Mouse (Mus musculus) heart, embryonic 14.5 days (tissue): ENCODE measurements at regions not wholly inside any gene's neighbourhood (a gene's known extent, or its start where the extent isn't known, plus 50 kb on each side); places are given as distances from the start of the nearest gene placed in this dataset.

Source experiments
- ATAC-seq: fragments of 200-750 bp; cut with Nextera tagmentation; 2 replicates; pipeline ENCODE4 v1.8.0; 2017; ENCODE audit warnings: low read depth, moderate TSS enrichment; ENCODE audit not compliant: insufficient number of reproducible peaks, insufficient read depth, low FRiP score
- H3K27ac ChIP-seq, 2 experiments: fragments of 200-500 bp in 1 of 2; fragments of 300-500 bp in 1 of 2; sonication (generic) in 1 of 2; replicated peaks in 1 of 2; 2 replicates each; pipeline ENCODE4 v1.5.1; 2012 to 2014; ENCODE audit warnings: low read depth in 2 of 2, low read length in 2 of 2, control low read depth in 1 of 2, mild to moderate bottlenecking in 1 of 2, mixed read lengths in 1 of 2; ENCODE audit not compliant: control insufficient read depth in 1 of 2, insufficient read depth in 1 of 2
- H3K27me3 ChIP-seq: fragments of 300-500 bp; sonication (generic); 2 replicates; pipeline ENCODE4 v1.6.1; 2014; ENCODE audit warnings: mild to moderate bottlenecking, low read length, control low read depth; ENCODE audit not compliant: control insufficient read depth, insufficient read depth
- H3K36me3 ChIP-seq: fragments of 300-500 bp; sonication (generic); 2 replicates; pipeline ENCODE4 v1.6.1; 2014; ENCODE audit warnings: mild to moderate bottlenecking, control low read depth, low read length, mixed read lengths; ENCODE audit not compliant: control insufficient read depth, insufficient read depth
- H3K4me1 ChIP-seq, 2 experiments: fragments of 200-500 bp in 1 of 2; fragments of 300-500 bp in 1 of 2; sonication (generic) in 1 of 2; 2 replicates each; pipeline ENCODE4 v1.6.1; 2012 to 2014; ENCODE audit warnings: low read length in 2 of 2, control low read depth in 1 of 2, mixed read lengths in 1 of 2; ENCODE audit not compliant: control insufficient read depth in 2 of 2, insufficient read depth in 2 of 2
- H3K4me2 ChIP-seq: fragments of 300-500 bp; sonication (generic); 2 replicates; pipeline ENCODE4 v1.6.1; 2014; ENCODE audit warnings: mild to moderate bottlenecking, low read length
- H3K4me3 ChIP-seq, 2 experiments: fragments of 200-500 bp in 1 of 2; fragments of 300-500 bp in 1 of 2; sonication (generic) in 1 of 2; 2 replicates each; pipeline ENCODE4 v1.5.1; 2012 to 2014; ENCODE audit warnings: low read length in 2 of 2, mild to moderate bottlenecking in 2 of 2, control low read depth in 1 of 2, low read depth in 1 of 2, moderate library complexity in 1 of 2; ENCODE audit not compliant: control insufficient read depth in 1 of 2, insufficient read depth in 1 of 2
- H3K9ac ChIP-seq: fragments of 300-500 bp; sonication (generic); 2 replicates; pipeline ENCODE4 v1.6.1; 2014; ENCODE audit warnings: mild to moderate bottlenecking, low read length
- H3K9me3 ChIP-seq: fragments of 300-500 bp; sonication (generic); 2 replicates; pipeline ENCODE4 v1.6.1; 2016; ENCODE audit warnings: low read length, control low read depth; ENCODE audit not compliant: control insufficient read depth
- WGBS: fragments of 180-500 bp; shearing (Covaris S2); extraction: QIAGEN DNeasy Blood & Tissue Kit; methylation state at CpG from one replicate; pipeline ENCODE4 v1.1.7; 2014; 5-methylcytosine and 5-hydroxymethylcytosine counted together

DNA sequence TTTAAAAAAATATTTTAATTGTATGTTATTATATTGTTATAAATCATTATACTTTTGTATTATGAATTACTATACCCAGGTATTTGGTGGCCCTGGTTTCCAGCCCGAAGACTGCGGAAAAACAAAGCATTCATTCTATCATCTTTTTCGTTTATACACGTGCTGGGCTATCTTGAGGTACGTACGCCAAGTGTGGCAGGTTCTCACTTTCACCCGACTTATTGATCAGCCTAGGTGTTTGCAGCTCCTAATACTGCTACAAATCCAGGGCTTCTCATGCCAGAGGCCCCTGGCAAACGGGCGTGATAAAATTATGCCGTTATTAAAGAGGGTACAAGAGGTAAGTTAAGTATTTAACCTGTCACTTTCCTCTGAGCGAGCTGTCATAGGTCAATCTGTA lies 145.5 kb downstream of the Tbc1d30 start:
- H3K4me1 ChIP-seq, result peaks cover 8 to 12% of the 10 kb centered on the region in 2 experiments
- H3K36me3 ChIP-seq, result no peaks in the 10 kb centered on the region
- no peaks in the 10 kb centered on the region for H3K27me3 ChIP-seq
- WGBS, result 81% methylated on average over 11 of the region's 11 CpGs
- H3K4me2 ChIP-seq, result no peak overlapping the region
- no peaks in the 10 kb centered on the region for H3K9me3 ChIP-seq
- no peak for ATAC-seq
- H3K27ac ChIP-seq, result peak overlapping the region; percentile 45 to 59
- H3K4me3 ChIP-seq, result no peak overlapping the region
- no peak overlapping the region; the same call in 1 of the 2 replicates for H3K9ac ChIP-seq

DNA sequence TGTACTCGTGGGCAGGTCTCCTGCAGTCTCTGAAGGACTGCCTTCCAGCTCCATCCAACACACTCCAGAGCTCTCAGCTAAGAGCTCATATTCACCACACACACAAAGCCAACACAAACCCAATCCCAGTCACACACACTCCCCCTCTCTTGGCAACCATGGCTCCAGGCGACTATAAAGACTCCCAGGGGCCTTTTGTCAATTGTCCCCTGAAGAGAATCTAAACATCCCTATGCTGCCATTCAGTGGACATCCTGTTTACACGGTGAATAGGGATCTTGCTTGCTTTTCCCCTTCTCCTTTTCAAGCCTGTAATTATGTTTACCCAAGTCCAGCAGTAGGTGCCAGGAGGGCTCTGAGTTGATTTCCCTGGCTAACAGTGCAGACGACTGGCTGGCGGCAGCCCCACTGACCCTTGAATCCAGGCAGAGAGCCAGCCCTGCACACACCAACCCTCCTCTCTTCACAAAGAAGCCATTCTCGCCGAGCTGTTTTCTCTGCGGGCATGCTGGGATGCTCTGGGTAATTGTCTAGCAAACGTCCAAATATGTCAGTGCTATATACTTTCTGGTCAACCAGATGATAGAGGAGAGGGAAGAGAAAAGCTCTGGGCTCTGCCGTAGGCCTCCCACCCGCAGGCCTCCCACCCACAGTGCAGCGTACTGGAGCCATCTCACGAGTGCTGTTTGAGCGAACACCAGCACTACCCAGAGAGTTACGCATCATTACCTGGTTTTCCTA lies 144.9 kb downstream of the Tbc1d30 start:
- ATAC-seq, result peak; percentile 71

DNA sequence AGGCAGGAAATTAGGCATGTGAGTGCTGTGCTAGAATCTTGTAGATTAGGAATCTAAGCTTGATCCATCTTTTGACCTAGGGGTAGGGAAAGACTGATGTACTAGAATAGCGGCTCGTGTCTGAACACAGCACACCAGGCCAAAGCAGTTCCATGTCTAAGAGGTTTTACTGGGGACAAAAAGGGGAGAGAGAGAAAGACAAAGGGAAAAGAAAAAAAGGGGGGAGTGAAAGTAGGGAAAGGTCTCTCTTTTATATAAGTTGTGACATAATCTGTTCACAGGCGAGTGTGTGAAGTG lies 144.4 kb downstream of the Tbc1d30 start:
- H3K27me3 ChIP-seq, result no peaks in the 10 kb centered on the region
- H3K4me1 ChIP-seq, result peaks cover 8 to 12% of the 10 kb centered on the region in 2 experiments
- H3K9ac ChIP-seq, result no peak overlapping the region
- 0 out of 2 replicates have a peak overlapping the region, but pooled peaks have one; percentile 5 for H3K4me2 ChIP-seq
- H3K36me3 ChIP-seq, result no peaks in the 10 kb centered on the region
- no peaks in the 10 kb centered on the region for H3K9me3 ChIP-seq
- peak overlapping the region; percentile 27 to 59; a peak in 3 of 4 replicates for H3K27ac ChIP-seq
- H3K4me3 ChIP-seq, result no peak overlapping the region
- ATAC-seq, result no peak
- 81% methylated on average over 3 of the region's 3 CpGs for WGBS

More for the DNA sequence above, 144.9 kb downstream of the Tbc1d30 start:
- H3K27me3 ChIP-seq, result no peaks in the 10 kb centered on the region
- no peak overlapping the region; the same call in 1 of the 2 replicates for H3K9ac ChIP-seq
- WGBS, result 40% methylated on average over 15 of the region's 15 CpGs
- 0 out of 2 replicates have a peak overlapping the region, but pooled peaks have one; percentile 5 for H3K4me2 ChIP-seq
- H3K36me3 ChIP-seq, result no peaks in the 10 kb centered on the region
- peak overlapping the region; percentile 45 to 59 for H3K27ac ChIP-seq
- H3K4me3 ChIP-seq, result no peak overlapping the region
- no peaks in the 10 kb centered on the region for H3K9me3 ChIP-seq
- H3K4me1 ChIP-seq, result peaks cover 8 to 12% of the 10 kb centered on the region in 2 experiments
